Mouse (Mus musculus) forebrain, embryonic 13.5 days (tissue): ENCODE data around the gene Sox1. TPM values are rescaled to one million over a fixed set of nuclear protein-coding genes. Genes with fewer than 3 reads are reported as not detected.

Experiments used
- ATAC-seq: fragments of 200-750 bp; cut with Nextera tagmentation; 2 replicates; pipeline ENCODE4 v1.8.0; 2017
- H3K27ac ChIP-seq: fragments of 300-500 bp; sonication (generic); 2 replicates; pipeline ENCODE4 v1.5.1; 2015; ENCODE audit warnings: inconsistent platforms, mild to moderate bottlenecking, moderate library complexity
- H3K27me3 ChIP-seq: fragments of 300-500 bp; sonication (generic); 2 replicates; pipeline ENCODE4 v1.6.1; 2015; ENCODE audit warnings: mild to moderate bottlenecking, inconsistent platforms
- H3K36me3 ChIP-seq: fragments of 300-500 bp; sonication (generic); 2 replicates; pipeline ENCODE4 v1.6.1; 2015; ENCODE audit warnings: mild to moderate bottlenecking, inconsistent platforms; ENCODE audit not compliant: poor library complexity, severe bottlenecking
- H3K4me1 ChIP-seq: fragments of 300-500 bp; sonication (generic); 2 replicates; pipeline ENCODE4 v1.6.1; 2015; ENCODE audit warnings: inconsistent platforms
- H3K4me2 ChIP-seq: fragments of 300-500 bp; sonication (generic); 2 replicates; pipeline ENCODE4 v1.6.1; 2015; ENCODE audit warnings: inconsistent platforms, mild to moderate bottlenecking, moderate library complexity
- H3K4me3 ChIP-seq: fragments of 300-500 bp; sonication (generic); 2 replicates; pipeline ENCODE4 v1.5.1; 2015; ENCODE audit warnings: mild to moderate bottlenecking, inconsistent platforms
- H3K9ac ChIP-seq: fragments of 300-500 bp; sonication (generic); 2 replicates; pipeline ENCODE4 v1.6.1; 2015; ENCODE audit warnings: mild to moderate bottlenecking, inconsistent platforms
- H3K9me3 ChIP-seq: fragments of 300-500 bp; sonication (generic); replicated peaks from 2 replicates; pipeline ENCODE4 v1.6.1; 2016; ENCODE audit warnings: inconsistent platforms
- WGBS: fragments of 180-500 bp; shearing (Covaris S2); methylation state at CpG from one replicate; pipeline ENCODE4 v1.1.7; 2015; 5-methylcytosine and 5-hydroxymethylcytosine counted together
- polyA plus RNA-seq: library from polyadenylated mRNA; unstranded; fragments of >200 nt; fragmentation: Nextera tagmentation; extraction: Ambion mirVana; gene quantifications from 2 replicates; pipeline ENCODE4 v1.2.1, GENCODE M21; 2015

Gene Sox1
- polyA plus RNA-seq, 1 experiment from 2014 or later = 8.8 TPM

DNA sequence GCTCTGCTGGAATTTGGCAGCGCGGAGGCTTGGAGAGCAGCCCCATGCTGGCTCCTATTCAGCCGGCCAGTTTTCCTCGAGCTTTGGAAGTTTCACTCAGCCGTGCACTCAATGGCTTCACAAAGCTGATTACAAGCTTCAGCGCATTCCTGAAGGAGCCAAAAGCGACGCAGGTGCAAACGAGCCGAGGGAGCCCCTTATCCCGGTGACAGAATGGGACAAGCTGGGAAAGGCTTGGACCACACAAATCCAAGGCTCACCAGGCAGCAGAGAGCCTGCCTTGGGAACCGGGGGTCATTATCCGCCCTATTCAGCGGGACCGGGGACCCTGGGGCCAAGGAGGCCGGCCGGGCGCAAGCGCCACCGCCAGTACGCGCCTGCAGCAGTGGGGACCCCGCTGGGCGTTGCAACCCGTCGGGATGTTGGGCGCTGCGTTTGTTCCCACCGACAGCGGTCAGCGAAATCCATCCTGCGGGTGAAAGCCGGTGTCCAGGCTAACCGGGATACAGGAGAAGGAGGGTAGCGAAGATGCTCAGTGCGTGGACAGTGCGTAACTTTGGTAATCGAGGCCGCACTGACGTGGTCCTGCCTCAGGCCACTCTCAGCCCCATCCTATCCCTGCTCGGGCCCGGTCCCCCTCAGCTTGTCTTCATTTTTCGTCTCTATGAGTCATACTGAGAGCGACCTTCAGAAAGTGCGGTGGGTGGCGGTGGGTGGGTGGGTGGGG lies 35.2 kb downstream of the Sox1 start:
- Histone ChIP-seq H3K27ac (peak overlapping the region; percentile 95), H3K4me3 (peak overlapping the region; percentile 40), H3K4me1 (peaks cover 82% of the 10 kb centered on the region), H3K27me3 (peaks cover 23% of the 10 kb centered on the region; the same call in 1 of the 2 replicates), H3K4me2 (peak overlapping the region; percentile 77), H3K9ac (peak overlapping the region; percentile 72), H3K36me3 (peaks cover 8% of the 10 kb centered on the region), H3K9me3 (no peaks in the 10 kb centered on the region)
- WGBS = 2% methylated on average over 46 of the region's 46 CpGs
- peak; percentile 80 for ATAC-seq

DNA sequence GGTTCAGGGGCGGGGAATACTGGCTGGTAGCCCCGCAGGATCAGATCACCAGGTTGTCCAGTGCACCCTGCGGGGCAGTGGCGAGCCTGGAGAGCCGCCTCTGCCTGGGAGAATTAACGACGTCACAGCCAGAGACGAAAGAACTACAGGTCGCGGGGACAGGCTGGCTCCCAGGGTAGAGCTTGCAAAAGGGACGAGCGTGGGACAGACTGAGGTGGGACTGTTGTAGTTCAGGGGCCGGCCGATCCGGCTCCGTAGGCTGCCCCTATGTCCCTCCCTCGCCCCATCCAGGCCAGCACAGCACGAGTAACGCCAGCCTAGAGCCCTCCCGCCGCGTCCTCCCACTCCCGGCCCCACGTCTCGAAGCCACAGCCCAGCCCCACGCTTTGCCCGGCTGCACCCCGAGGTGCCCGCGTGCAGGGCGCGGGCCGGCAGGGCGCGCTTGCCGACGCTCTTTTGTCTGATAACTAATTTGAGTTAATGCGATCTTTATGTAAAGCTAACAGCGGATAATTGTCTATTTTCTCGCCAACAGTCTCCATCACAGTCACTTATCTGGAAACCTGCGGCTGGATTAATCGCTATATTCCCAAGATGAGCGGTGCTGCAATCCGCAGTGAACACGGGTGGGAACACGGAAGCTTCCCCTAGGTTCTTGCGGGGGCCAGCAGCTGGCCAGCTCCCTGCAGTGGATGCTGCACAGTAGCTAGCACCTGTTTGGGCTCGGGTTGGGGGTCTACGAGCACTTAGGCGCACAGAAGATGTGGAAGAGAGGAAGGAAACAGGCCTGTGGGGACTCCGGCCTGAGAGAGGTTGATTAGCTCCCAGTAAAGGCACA lies 36.0 kb downstream of the Sox1 start:
- Histone ChIP-seq H3K4me3 (peak overlapping the region; percentile 40), H3K36me3 (peaks cover 2% of the 10 kb centered on the region), H3K27ac (peak overlapping the region; percentile 95), H3K4me1 (peaks cover 84% of the 10 kb centered on the region), H3K9me3 (no peaks in the 10 kb centered on the region), H3K4me2 (peak overlapping the region; percentile 77), H3K9ac (peak overlapping the region; percentile 72), H3K27me3 (peaks cover 23% of the 10 kb centered on the region; the same call in 1 of the 2 replicates)
- peak; percentile 42 for ATAC-seq
- WGBS = under 1% methylated on average over 50 of the region's 51 CpGs

DNA sequence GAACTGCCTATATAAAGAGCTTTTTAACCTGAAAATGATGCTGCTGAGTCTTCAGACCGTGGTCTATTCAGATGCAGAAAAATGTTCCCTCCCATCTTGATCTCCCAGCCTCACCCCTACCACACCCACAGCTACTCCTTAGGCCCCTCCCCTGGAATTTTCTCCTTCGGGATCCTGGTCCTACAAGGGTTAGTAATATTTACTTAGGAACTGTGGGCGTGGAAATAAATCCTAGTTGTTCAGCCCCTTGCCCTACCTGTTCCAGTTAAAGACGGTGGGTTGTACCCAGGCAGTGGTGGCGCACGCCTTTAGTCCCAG lies 36.6 kb downstream of the Sox1 start:
- 46% methylated on average over 6 of the region's 6 CpGs for WGBS
- no peak for ATAC-seq
- Histone ChIP-seq H3K27ac (peak overlapping the region; percentile 95), H3K9ac (peak overlapping the region; percentile 72), H3K36me3 (no peaks in the 10 kb centered on the region), H3K9me3 (no peaks in the 10 kb centered on the region), H3K27me3 (peaks cover 23% of the 10 kb centered on the region; the same call in 1 of the 2 replicates), H3K4me3 (peak overlapping the region; percentile 40), H3K4me2 (peak overlapping the region; percentile 77), H3K4me1 (peaks cover 84% of the 10 kb centered on the region)

DNA sequence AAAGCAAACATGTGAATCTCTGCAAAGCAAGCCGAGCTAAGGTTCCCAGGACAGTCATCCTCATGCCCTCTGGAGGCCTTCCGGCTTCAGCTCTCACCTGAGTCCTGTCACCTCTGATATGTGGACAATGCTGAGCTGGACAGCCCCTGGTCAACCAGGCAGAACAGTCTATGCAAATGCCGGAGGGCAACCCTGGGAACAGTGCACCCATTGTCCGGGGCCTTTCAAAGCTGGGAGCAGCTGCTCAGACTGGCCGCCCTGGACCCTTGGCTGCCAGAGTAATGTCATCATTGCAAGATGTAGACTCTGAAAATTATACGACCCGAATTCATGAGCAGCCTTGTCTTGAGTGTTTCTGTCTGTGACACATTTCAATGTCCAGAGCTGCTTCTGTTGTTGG lies 37.5 kb downstream of the Sox1 start:
- Histone ChIP-seq H3K36me3 (no peaks in the 10 kb centered on the region), H3K27ac (peak overlapping the region; percentile 95), H3K9me3 (no peaks in the 10 kb centered on the region), H3K9ac (no peak overlapping the region), H3K4me2 (peak overlapping the region; percentile 23; the same call in 1 of the 2 replicates), H3K4me3 (no peak overlapping the region), H3K27me3 (peaks cover 15% of the 10 kb centered on the region; the same call in 1 of the 2 replicates), H3K4me1 (peaks cover 77% of the 10 kb centered on the region)
- 27% methylated on average over 7 of the region's 7 CpGs for WGBS
- peak; percentile 41; the same call in 1 of the 2 replicates for ATAC-seq

DNA sequence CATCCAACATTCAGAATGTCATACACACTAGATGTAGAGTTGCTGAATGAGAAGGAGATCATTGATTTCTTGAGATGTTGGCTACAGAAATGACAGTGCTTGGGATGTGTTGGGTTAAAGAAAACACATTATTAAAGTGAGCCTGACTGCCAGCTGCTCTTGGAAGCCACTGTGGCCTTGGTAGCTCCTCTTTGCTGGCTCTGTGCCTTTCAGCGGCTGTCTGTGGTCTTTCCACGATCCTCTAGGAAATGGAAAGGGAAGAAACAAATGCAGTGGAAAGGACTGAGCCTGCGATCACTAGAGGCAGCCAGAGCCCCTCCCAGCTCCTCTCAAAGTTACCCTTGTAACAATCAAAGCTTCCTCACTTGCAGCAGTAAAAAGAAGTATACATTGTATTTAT lies 39.7 kb downstream of the Sox1 start:
- ATAC-seq = no peak
- no peak overlapping the region for H3K9ac ChIP-seq
- peaks cover 62% of the 10 kb centered on the region for H3K4me1 ChIP-seq
- H3K4me3 ChIP-seq = no peak overlapping the region
- WGBS = 43% methylated on average over 3 of the region's 3 CpGs
- H3K36me3 ChIP-seq = no peaks in the 10 kb centered on the region
- H3K4me2 ChIP-seq = no peak overlapping the region
- peak overlapping the region; percentile 35; the same call in 1 of the 2 replicates for H3K27ac ChIP-seq
- peaks cover 5% of the 10 kb centered on the region; the same call in 1 of the 2 replicates for H3K27me3 ChIP-seq
- H3K9me3 ChIP-seq = no peaks in the 10 kb centered on the region

DNA sequence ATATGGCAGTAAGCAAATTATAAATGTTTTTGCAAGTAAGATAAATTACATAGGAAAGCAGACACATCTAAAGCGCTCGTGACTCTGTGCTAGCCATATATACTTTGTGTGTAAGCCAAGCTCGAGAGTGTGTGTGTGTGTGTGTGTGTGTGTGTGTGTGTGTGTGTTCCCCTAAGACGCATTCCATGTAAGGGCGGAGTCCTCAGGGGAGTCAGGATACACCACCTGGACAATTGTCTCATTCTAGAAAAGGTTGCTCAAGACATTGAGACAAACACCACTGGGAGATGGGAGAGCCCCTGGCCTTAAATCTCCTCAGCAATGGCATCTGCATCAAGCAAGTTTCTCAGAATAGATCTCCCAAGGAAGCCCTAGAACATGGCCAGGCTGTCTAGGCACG lies 42.9 kb downstream of the Sox1 start:
- WGBS = 92% methylated on average over 6 of the region's 6 CpGs
- H3K4me3 ChIP-seq = no peak overlapping the region
- no peaks in the 10 kb centered on the region for H3K9me3 ChIP-seq
- H3K9ac ChIP-seq = no peak overlapping the region
- ATAC-seq = no peak
- no peaks in the 10 kb centered on the region for H3K36me3 ChIP-seq
- no peak overlapping the region for H3K27ac ChIP-seq
- peaks cover 31% of the 10 kb centered on the region for H3K4me1 ChIP-seq
- H3K27me3 ChIP-seq = no peaks in the 10 kb centered on the region
- no peak overlapping the region for H3K4me2 ChIP-seq

DNA sequence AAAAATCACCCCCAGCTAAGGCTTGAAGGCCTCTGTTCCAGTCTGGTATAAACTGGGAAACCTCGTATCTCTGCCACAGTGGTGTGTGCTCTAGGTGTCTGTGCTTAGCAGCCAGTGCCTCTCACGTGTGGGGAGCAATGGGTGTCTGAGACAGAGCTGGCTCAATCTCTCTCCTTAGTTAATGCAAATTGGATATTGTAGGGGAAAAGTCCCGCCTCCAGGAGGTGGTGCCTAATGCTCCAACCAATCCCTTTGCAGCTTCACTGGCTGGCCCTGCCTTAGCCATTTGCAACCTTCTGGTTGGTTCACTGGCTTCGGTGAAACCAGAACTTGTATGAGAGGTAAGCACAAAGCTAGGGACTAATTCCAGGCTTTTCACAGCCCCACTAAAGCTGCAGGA lies 43.9 kb downstream of the Sox1 start:
- 20% methylated on average over 4 of the region's 4 CpGs for WGBS
- H3K36me3 ChIP-seq = no peaks in the 10 kb centered on the region
- H3K4me3 ChIP-seq = no peak overlapping the region
- H3K9ac ChIP-seq = no peak overlapping the region
- no peaks in the 10 kb centered on the region for H3K9me3 ChIP-seq
- no peaks in the 10 kb centered on the region for H3K27me3 ChIP-seq
- no peak overlapping the region for H3K27ac ChIP-seq
- ATAC-seq = peak; percentile 87
- H3K4me2 ChIP-seq = no peak overlapping the region
- peaks cover 21% of the 10 kb centered on the region for H3K4me1 ChIP-seq

DNA sequence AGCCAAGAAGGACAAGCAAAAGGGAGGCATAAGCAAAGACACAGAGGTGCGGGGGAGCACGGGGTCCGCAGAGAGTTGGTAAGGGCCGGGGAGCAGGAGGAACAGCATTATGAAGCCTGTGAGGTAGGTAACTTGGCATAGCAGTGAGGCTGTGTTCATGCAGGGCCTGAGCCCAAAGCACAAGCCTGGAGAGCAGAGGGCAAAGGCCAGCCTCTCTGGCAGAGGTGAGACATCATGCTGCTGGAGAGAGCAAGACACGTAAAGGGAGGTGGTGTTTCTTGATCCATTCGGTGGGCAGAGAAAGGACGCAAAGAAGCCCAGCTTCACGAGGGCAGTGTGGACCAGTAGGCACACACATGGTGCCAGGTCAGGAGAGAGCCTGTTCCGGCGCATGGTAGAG lies 44.8 kb downstream of the Sox1 start:
- Histone ChIP-seq H3K36me3 (no peaks in the 10 kb centered on the region), H3K4me2 (no peak overlapping the region), H3K9me3 (no peaks in the 10 kb centered on the region), H3K27ac (no peak overlapping the region), H3K27me3 (no peaks in the 10 kb centered on the region), H3K4me3 (no peak overlapping the region), H3K9ac (no peak overlapping the region), H3K4me1 (peaks cover 13% of the 10 kb centered on the region)
- ATAC-seq = no peak
- WGBS = 93% methylated on average over 10 of the region's 10 CpGs

DNA sequence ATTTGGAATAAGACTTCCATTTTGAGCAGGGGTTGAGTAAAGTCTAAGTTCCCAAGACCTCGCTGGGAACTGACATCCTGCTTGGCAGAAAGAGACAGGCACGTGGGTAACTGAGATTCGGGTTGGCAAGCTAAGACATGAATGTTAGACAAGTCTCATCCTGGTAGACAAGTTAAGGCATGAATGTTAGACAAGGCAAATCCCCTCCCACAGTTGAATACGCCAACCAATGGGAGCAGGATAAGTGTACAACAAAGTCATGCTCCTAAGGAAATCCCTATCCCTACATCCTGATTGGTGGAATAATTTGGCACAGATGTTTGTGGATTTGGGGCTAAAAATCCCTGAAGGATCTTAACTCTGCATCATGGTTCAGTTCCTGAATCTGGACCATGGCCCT lies 45.9 kb downstream of the Sox1 start:
- H3K36me3 ChIP-seq = no peaks in the 10 kb centered on the region
- no peak overlapping the region for H3K27ac ChIP-seq
- no peak overlapping the region for H3K9ac ChIP-seq
- no peak overlapping the region for H3K4me3 ChIP-seq
- peaks cover 12% of the 10 kb centered on the region for H3K4me1 ChIP-seq
- WGBS = 92% methylated on average over 4 of the region's 4 CpGs
- no peak for ATAC-seq
- no peaks in the 10 kb centered on the region for H3K9me3 ChIP-seq
- H3K4me2 ChIP-seq = no peak overlapping the region
- peaks cover 4% of the 10 kb centered on the region; the same call in 1 of the 2 replicates for H3K27me3 ChIP-seq

DNA sequence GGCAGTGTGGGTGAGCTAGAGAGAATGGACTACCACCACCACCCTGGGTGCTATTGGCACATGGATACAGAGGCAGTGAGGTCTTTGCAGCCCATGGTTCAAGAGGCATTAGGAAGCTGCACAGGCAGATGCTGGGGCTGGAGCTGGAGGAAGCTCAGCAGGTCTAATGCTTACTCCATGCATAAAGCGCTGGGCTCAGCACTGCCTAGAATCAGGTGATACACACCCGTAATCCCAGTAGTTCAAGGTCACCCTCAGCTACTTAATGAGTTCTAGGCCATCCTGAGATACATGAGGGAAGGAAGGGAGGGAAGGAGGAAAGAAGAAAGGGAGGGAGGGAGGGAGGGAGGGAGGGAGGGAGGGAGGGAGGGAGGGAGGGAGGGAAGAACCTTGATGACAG lies 50.2 kb downstream of the Sox1 start:
- Histone ChIP-seq H3K27me3 (peaks cover 11% of the 10 kb centered on the region; the same call in 1 of the 2 replicates), H3K9me3 (no peaks in the 10 kb centered on the region), H3K4me1 (peaks cover 11% of the 10 kb centered on the region), H3K4me3 (no peak overlapping the region), H3K27ac (no peak overlapping the region), H3K4me2 (no peak overlapping the region), H3K9ac (no peak overlapping the region), H3K36me3 (no peaks in the 10 kb centered on the region)
- ATAC-seq = no peak
- 55% methylated on average over 2 of the region's 2 CpGs for WGBS

DNA sequence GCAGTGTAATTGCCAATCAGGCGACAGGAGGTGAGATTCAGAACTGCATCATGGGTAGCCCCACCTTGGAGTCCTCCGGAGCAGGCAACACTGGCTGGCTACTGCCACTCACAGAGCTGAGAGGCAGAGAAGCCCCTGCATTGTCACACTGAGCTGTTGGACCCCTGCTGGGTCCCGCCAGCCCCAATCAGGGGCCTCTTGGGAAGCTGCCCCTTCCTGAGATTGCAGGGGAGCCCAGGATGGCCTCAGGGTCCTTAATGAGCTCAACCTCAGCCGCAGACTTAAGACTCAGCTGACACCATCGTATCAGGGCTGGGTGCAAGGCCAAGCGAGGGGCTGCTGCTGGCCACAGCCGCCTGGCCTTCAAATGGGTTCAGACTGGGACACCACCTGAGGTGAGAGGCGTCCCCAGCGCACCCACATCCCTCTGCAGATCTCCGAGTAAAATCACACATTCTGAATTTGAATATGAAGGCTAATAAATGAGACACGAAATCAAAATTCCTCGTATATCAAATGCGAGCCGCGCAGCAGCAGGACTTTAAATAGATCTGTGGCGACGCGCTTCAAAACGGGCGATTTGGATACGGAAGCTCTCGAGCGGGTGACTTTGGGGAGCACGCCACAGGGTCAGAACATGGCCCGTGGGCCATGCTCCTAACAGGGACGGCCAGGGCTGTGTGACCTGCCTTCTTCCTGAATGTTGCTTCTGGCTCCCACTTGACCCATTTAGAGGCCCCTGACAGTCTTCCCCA lies 51.0 kb downstream of the Sox1 start:
- Histone ChIP-seq H3K4me1 (peaks cover 11% of the 10 kb centered on the region), H3K9me3 (no peaks in the 10 kb centered on the region), H3K9ac (peak overlapping the region; percentile 27), H3K4me3 (peak overlapping the region; percentile 4; the same call in 1 of the 2 replicates), H3K27ac (peak overlapping the region; percentile 11; the same call in 1 of the 2 replicates), H3K4me2 (peak overlapping the region; percentile 45), H3K27me3 (peaks cover 11% of the 10 kb centered on the region; the same call in 1 of the 2 replicates), H3K36me3 (no peaks in the 10 kb centered on the region)
- 5% methylated on average over 26 of the region's 26 CpGs for WGBS
- peak; percentile 74 for ATAC-seq
